Mouse (Mus musculus) erythroblast, embryonic 14.5 days (primary cell): ENCODE results near the gene Zc3hav1.
"Not testable (repeated sequence)": the region's sequence is repeated elsewhere in the genome, so short reads cannot be mapped to it uniquely, and the experiment has no call there.

Experiments
- GATA1 ChIP-seq: IDR thresholded peaks from 2 replicates; pipeline ENCODE4 v1.6.1; 2012; ENCODE audit warnings: low read length, inconsistent platforms, mixed read lengths
- TAL1 ChIP-seq: IDR thresholded peaks from 3 replicates; pipeline ENCODE4 v1.6.1; 2012; ENCODE audit warnings: low read length, inconsistent platforms, mixed read lengths

DNA sequence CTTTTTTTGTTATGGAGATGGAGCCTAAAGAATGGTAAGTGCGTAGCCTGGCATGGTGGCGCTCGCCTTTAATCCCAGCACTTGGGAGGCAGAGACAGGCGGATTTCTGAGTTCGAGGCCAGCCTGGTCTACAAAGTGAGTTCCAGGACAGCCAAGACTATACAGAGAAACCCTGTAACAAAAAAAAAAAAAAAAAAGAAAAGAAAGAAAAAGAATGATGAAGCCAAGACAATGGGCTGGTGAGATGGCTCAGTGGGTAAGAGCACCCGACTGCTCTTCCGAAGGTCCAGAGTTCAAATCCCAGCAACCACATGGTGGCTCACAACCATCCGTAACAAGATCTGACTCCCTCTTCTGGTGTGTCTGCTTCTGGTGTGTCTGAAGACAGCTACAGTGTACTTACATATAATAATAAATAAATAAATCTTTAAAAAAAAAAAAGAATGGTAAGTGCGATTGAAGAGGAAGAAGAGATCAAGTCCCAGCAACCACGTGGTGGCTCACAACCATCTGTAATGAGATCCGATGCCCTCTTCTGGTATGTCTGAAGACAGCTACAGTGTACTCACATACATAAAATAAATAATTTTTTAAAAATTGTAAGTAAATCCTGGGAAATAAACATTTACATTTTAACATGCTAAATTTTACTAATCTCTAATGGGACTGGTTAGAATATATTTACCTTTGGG is 4.8 kb upstream of the Zc3hav1 start:
- TF ChIP-seq GATA1, TAL1: not testable (repeated sequence)
